9 mouse cellular contexts compared by ENCODE assay signal in genomic region chr17:25732082-25732481, GRCm38 (mm10). TPM values are rescaled to one million over a fixed set of nuclear protein-coding genes. Genes with fewer than 3 reads are reported as not detected.
DNase-seq lines count a peak whose midpoint lies in the region; ATAC-seq lines count a peak whose summit lies in the region.
"Had no signal": no experiment of that assay in that cellular context is flagged by ENCODE, and none has a peak within 500 bp of the region (broad histone marks: within the 10 kb centered on the region; RNA-seq: fewer than 3 reads in every experiment).

No protein-coding gene starts in this region.

- no peak overlapping the region for H3K4me2 ChIP-seq in neural tube, embryonic 15.5 days
- H3K4me2 ChIP-seq: limb, embryonic 12.5 days had no signal

- ATAC-seq in neural tube, embryonic 15.5 days (ENCODE audit: low FRiP score): no peak

- H3K4me3 ChIP-seq in neural tube, embryonic 15.5 days (replicated peaks): no peak overlapping the region
- H3K4me3 ChIP-seq: limb, embryonic 12.5 days had no signal

- H3K27ac ChIP-seq in neural tube, embryonic 15.5 days (replicated peaks): no peak overlapping the region
- H3K27ac ChIP-seq: limb, embryonic 12.5 days had no signal

- peaks cover 10% of the 10 kb centered on the region; the same call in 1 of the 2 replicates for H3K36me3 ChIP-seq in neural tube, embryonic 15.5 days

- no peaks in the 10 kb centered on the region for H3K27me3 ChIP-seq in neural tube, embryonic 15.5 days (replicated peaks)
- H3K27me3 ChIP-seq: limb, embryonic 12.5 days had no signal

- H3K4me1 ChIP-seq in neural tube, embryonic 15.5 days: peaks cover 19% of the 10 kb centered on the region

- no peaks in the 10 kb centered on the region for H3K9me3 ChIP-seq in neural tube, embryonic 15.5 days (replicated peaks)
- H3K9me3 ChIP-seq: limb, embryonic 12.5 days had no signal

- no peak overlapping the region for H3K9ac ChIP-seq in neural tube, embryonic 15.5 days (replicated peaks)
- H3K9ac ChIP-seq: limb, embryonic 12.5 days had no signal

- peak; percentile 90 for DNase-seq in neural tube, embryonic 10.5 days (ENCODE audit: extremely low spot score, low spot score)
- DNase-seq in c-Kit-positive CD71-negative TER-119-negative erythroid progenitor cells, embryonic 14.5 days (ENCODE audit: low read depth): peak; percentile 86
- DNase-seq in frontal cortex, postnatal 14 days (ENCODE audit: low spot score in 2 of 2): peak; percentile 64 to 83
- peak; percentile 87 for DNase-seq in kidney, postnatal 14 days
- peak; percentile 74 to 81 for DNase-seq in lung, adult 18-20 months
- peak; percentile 92 for DNase-seq in right cerebral cortex, adult 2 months (ENCODE audit: low spot score in 2 of 2)
- DNase-seq in urinary bladder, postnatal 36 days (ENCODE audit: low spot score in 2 of 2): peak; percentile 66 to 78

- 19% methylated on average over 2 of the region's 2 CpGs for WGBS in neural tube, embryonic 15.5 days

RNA-seq across cellular contexts. Expression of gene Mslnl, which starts 3.8 kb away (rescaled TPM):
- polyA plus RNA-seq in neural tube, embryonic 15.5 days (2015; fragmentation: Nextera tagmentation; extraction: Ambion mirVana): not detected in 2 replicates
- polyA plus RNA-seq: limb, embryonic 12.5 days had no signal

RNA-seq across cellular contexts. Expression of gene Rpusd1, which starts 4.6 kb away (rescaled TPM):
- polyA plus RNA-seq in neural tube, embryonic 15.5 days (2015; fragmentation: Nextera tagmentation; extraction: Ambion mirVana): 29.3 and 30.3 TPM in 2 replicates

RNA-seq across cellular contexts. Expression of gene Chtf18, which starts 4.9 kb away (rescaled TPM):
- polyA plus RNA-seq in neural tube, embryonic 15.5 days (2015; fragmentation: Nextera tagmentation; extraction: Ambion mirVana): 5.8 and 10.1 TPM in 2 replicates

RNA-seq across cellular contexts. Expression of gene Gng13, which starts 15.1 kb away (rescaled TPM):
- 8.0 and 8.3 TPM in 2 replicates for polyA plus RNA-seq in neural tube, embryonic 15.5 days (2015; fragmentation: Nextera tagmentation; extraction: Ambion mirVana)

RNA-seq across cellular contexts. Expression of gene Msln, which starts 22.1 kb away (rescaled TPM):
- polyA plus RNA-seq in neural tube, embryonic 15.5 days (2015; fragmentation: Nextera tagmentation; extraction: Ambion mirVana): 1.4 and 2.0 TPM in 2 replicates
- polyA plus RNA-seq: limb, embryonic 12.5 days had no signal
